Mouse (Mus musculus) midbrain, embryonic 16.5 days (tissue): ENCODE results near the gene Spata20. TPM values are rescaled to one million over a fixed set of nuclear protein-coding genes. Genes with fewer than 3 reads are reported as not detected.

Source experiments
- polyA plus RNA-seq: library from polyadenylated mRNA; unstranded; fragments of >200 nt; fragmentation: Nextera tagmentation; extraction: Ambion mirVana; gene quantifications from 2 replicates; pipeline ENCODE4 v1.2.1, GENCODE M21; 2015

The Spata20 gene
- polyA plus RNA-seq, 1 experiment from 2014 or later, result 0.43 TPM

Other genes starting within 250 kb of the Spata20 start
- 4.1 and 5.0 TPM in 2 replicates for gene Wfikkn2, start 240.2 kb downstream of the Spata20 start, polyA plus RNA-seq
- gene Gm21885, start 204.3 kb downstream of the Spata20 start, polyA plus RNA-seq, result 0.95 TPM in 1 of 2 replicates, not detected in the other
- gene Luc7l3, start 164.2 kb downstream of the Spata20 start, polyA plus RNA-seq, result 142 and 159 TPM in 2 replicates
- 8.5 and 10.2 TPM in 2 replicates for gene Ankrd40, start 158.2 kb downstream of the Spata20 start, polyA plus RNA-seq
- 0.57 and 0.92 TPM in 2 replicates for gene Abcc3, start 93.2 kb downstream of the Spata20 start, polyA plus RNA-seq
- 18.4 and 21.2 TPM in 2 replicates for gene Cacna1g, start 12.0 kb downstream of the Spata20 start, polyA plus RNA-seq
- gene Epn3, start 13.8 kb upstream of the Spata20 start, polyA plus RNA-seq, result 0.43 and 0.57 TPM in 2 replicates
- 4.9 and 5.6 TPM in 2 replicates for gene Mycbpap, start 35.6 kb upstream of the Spata20 start, polyA plus RNA-seq
- gene Rsad1, start 63.1 kb upstream of the Spata20 start, polyA plus RNA-seq, result 9.4 and 11.4 TPM in 2 replicates
- gene Chad, start 78.9 kb upstream of the Spata20 start, polyA plus RNA-seq, result 0.43 and 0.61 TPM in 2 replicates
- 1.2 and 1.9 TPM in 2 replicates for gene Acsf2, start 115.7 kb upstream of the Spata20 start, polyA plus RNA-seq
- 151 and 158 TPM in 2 replicates for gene Lrrc59, start 143.6 kb upstream of the Spata20 start, polyA plus RNA-seq
- 126 and 134 TPM in 2 replicates for gene Mrpl27, start 167.6 kb upstream of the Spata20 start, polyA plus RNA-seq
- gene Eme1, start 167.8 kb upstream of the Spata20 start, polyA plus RNA-seq, result 2.2 and 2.9 TPM in 2 replicates
- 11.6 and 11.8 TPM in 2 replicates for gene Xylt2, start 191.3 kb upstream of the Spata20 start, polyA plus RNA-seq
- gene Gm11541, start 218.3 kb upstream of the Spata20 start, polyA plus RNA-seq, result not detected in 2 replicates